Mouse (Mus musculus) adipocyte (in vitro differentiated cells): ENCODE measurements around the gene 1700008O03Rik.
A peak's percentile ranks its signal among the peaks of the same experiment; 100 is the strongest.

Experiments
- DNase-seq: peaks from one replicate; pipeline ENCODE4 v3.0.0-alpha.2; 2016; ENCODE audit warnings: low spot score

The 1700008O03Rik gene

DNA sequence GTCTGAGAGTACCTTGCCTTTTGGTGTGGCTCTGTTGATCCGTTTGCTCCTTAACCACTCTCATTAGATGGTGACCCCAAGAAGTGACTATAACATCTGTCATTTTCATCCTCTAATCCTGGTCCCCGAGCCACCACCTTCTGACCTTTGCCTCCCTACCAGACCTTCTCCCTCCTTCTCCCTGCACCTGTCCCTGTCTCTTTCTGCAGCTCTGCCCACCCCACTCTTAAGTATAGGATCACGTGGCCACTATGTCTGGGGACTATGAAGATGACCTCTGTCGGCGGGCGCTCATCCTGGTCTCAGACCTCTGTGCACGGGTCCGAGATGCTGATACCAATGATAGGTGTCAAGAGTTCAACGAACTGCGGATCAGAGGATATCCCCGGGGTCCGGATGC, at the start of gene 1700008O03Rik:
Gene 1700008O03Rik, minus strand, starts transcription at position 101 of the 400 bp plus-strand sequence.
- no peak for DNase-seq

DNA sequence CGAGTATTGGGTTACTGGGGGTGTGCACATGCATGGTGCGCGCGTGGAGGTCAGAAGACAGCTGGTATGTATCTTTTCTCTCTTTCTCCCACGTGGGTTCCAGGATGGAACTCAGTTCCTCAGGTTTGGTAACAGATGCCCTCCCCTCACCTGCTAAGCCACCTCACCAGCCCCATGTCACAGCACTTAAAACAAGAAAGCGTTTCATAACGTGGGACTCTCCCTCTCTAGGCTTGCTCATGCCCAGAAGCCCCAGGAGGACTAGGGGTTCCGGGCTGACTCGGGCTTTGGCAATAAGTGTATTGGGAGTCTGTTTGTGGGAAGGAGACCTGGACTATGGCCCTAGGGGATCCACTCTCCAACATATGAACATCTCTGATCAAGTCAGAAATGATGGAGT, 48.5 kb upstream of the 1700008O03Rik start:
- DNase-seq = no peak

DNA sequence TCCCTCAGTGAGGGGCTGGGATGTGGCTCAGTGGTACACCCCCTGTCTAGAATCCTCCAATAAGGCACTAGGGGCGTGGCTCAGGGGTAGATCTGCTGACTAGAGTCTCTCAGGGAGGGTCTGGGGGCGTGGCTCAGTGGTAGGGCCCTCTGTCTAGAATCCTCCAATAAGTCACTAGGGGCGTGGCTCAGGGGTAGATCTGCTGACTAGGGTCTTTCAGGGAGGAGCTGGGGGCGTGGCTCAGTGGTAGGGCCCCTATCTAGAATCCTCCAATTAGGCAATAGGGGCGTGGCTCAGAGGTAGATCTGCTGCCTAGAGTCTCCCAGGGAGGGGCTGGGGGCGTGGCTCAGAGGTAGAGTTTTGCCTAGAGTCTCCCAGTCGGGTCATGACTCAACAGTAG, 47.8 kb upstream of the 1700008O03Rik start:
- no peak for DNase-seq

DNA sequence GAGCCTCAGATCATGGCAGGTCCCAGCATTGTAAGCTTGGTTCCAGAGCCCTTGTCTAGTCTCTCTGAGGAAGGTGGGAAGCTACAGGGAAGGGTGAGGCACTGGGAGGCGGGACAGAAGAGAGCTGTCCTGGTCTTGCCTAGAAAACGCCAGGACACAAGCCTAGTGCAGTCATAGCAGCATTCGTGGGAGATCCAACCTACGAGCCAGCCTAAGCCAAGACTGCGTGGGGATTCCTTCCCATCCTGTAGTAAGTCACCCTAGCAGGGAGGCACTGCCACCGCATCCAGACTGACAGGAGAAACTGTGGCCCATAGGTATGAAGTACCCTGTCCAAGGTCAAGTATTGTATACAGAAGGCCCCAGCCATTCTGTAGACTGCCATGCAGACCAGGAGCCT, 46.9 kb upstream of the 1700008O03Rik start:
- no peak for DNase-seq

DNA sequence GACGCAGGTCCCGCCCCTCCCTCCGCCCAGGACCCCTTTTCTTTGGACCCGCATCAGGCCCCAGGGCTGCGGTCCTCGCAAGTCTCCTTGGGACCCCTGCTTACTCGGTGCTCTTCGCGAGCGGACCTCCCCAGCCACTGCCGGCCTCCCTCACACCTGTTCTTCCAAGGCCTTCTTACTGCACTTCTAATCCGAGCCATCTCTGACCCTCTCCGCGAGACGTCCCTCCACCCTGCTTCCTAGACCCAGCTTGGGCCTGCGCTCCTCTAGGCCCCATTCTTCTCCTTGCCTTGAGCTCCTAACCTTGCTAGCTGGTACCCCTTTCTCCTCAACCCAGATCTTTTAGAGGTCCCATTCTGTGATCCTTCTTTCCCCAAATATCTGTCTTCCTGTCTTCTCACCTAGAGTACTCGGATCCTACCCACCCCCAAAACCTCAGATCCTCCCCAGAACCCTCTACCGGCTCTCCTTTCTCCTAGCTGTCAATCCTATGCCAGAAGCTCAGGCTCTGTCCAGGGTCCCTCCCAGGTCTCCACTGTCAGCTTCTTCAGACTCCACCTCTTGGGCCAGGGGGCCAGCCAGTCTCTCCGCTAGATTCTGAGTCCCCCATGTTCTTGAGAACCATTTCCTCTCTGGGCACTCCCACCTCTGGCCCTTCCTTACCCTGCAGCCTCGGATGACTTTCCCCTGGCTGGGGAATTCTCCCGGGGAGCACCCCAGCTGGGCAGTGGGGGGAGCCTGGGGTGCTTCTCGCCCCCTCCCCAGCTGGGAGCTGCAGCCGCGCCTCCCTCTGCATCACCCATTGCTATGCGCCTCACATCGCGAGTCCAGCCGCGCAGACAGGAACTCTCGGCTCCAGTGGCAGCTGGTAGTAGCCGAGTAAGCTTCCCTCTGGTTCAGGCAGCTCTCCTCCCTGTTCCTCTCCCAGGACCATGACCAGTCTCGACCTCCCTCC, 44.2 kb upstream of the 1700008O03Rik start:
- DNase-seq = no peak

DNA sequence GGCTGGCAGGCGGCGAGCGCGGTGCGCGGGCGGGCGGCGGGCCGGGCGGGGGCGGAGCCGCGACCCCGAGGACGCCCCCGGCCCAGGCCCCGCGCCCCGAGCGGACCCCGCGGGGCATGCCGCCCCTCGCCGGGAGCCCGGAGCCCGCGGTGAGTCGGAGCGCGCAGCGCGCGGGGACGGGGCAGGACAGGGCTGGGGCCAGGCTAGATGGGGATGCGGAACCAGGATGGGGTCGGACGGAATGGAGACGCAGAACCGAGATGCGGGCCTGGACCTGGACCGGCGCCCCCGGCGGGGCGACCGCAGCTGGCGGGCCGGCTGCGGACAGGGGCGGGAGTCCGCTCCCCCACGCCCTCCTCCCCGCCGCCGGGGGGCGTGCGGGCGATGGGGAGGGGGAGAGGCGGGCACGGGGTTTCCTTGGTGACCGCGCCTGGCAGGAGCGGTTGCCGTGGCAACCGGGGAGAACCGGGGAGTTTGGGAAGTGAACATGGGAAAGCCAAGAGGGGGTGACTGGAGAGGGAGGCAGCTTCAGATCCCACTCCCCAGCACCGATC, 43.4 kb upstream of the 1700008O03Rik start, which contains the start of gene Lrrc4b:
Gene Lrrc4b, plus strand, starts transcription at position 51 of the 554 bp plus-strand sequence.
- no peak for DNase-seq

DNA sequence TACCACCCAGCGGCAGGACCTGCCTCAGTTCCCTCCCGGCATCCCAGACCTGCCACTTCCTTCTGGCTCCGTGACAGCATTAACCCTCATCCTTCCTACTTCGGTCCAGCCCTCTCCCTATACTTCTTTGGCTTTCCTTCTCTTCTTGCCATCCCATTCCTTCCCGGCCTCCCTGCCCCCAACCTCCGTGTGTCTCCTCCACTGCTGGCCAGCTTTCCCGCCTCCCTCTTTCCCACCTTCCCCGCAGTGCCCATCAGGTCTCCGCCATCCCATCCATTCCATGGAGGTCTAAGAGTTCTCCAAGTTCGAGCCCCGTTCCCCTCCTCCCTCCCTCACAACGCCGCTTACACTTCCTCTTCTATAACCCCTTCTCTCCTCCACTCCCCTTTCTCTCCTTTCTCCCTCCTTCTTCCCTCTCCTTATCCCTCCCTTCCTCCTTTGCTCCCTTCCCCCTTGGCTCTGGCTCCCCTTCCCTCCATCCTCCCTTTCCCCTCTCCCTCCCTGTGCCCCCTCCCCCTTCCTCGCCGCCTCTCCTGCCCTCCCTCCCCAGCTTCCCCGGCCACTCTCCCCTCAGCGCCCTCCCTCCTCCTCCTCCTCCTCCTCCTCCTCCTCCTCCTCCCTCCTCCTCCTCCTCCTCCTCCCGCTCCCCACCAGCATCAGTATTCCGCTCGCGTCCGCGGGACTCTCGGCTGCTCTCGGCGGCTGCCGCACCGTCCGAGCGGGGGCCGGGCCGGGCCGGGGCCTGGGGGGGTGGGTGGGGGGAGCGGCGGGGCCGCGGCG, 42.7 kb upstream of the 1700008O03Rik start:
- no peak for DNase-seq

DNA sequence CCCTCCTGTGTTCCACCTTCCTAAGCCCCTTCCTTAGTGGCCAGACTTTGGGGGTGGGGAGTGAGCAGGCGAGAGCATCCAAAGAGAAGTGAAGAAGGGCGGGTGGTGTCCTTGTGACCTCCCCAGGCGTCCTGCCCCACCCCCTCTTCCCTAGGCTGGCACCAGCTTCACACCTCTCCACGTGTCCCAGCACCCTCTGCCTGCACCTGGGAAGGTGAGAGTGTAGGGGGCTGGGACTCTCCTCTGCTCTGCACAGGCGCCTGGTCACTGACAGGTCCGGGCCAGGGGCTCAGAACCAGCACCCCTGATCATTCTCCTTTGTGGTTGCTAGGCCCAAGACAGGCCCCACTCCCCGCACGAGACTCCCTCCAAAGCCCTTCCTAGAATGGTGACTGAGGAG, 42.0 kb upstream of the 1700008O03Rik start:
- no peak for DNase-seq

DNA sequence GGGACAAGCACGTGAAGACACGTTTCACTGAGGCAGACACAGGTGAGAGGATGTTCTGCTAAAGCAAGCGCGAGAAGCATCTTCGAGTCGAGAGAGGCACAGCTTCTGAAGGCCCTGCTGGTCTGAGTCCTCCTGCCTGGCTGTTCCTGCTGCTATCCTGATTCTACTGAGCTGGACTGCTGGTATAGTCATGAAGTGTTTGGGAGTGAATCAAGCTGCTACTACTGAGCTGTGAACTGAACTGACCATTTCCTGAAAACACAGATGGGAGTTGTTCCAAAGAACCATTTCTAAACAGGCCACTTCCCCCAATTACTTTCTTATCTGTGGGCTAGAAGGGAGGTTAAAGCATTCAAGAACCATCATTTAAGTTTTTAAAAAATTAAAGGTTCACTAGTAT, 27.7 kb upstream of the 1700008O03Rik start:
- DNase-seq = no peak

DNA sequence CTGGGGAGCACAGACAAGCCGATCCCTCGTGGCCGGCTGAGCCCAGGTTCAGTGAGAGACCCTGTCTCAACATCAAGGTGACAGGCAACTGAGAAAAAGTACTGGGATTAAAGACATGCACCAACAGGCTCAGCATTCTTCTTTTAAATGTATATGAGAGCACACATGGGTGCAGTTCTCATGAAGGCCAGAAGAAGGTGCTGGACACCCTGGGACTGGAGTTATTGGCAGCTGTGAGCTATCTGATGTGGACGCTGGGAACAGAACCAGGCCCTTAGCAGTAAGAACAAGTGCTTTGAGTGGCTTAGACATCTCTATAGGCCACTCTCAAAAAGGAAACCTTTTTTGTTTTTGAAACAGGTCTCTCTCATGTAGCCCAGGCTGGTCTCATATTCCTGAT, 25.5 kb upstream of the 1700008O03Rik start:
- no peak for DNase-seq

DNA sequence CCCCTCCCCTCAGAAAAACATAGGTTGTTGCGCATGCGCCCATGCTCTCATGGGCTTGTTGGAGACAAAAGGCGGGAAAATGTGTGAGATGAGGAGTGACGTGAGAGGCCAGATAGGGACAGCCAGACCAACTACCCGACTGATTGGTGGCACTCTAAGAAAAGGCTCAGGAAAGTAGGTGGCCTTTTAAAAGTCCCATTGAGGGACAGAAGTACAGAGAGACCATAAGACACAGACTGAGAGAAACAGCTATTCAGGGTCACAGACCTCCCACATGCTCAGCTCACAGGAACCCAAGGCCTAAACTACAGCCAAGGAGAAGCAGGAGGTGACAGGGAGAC, 20.4 kb upstream of the 1700008O03Rik start:
- no peak for DNase-seq

DNA sequence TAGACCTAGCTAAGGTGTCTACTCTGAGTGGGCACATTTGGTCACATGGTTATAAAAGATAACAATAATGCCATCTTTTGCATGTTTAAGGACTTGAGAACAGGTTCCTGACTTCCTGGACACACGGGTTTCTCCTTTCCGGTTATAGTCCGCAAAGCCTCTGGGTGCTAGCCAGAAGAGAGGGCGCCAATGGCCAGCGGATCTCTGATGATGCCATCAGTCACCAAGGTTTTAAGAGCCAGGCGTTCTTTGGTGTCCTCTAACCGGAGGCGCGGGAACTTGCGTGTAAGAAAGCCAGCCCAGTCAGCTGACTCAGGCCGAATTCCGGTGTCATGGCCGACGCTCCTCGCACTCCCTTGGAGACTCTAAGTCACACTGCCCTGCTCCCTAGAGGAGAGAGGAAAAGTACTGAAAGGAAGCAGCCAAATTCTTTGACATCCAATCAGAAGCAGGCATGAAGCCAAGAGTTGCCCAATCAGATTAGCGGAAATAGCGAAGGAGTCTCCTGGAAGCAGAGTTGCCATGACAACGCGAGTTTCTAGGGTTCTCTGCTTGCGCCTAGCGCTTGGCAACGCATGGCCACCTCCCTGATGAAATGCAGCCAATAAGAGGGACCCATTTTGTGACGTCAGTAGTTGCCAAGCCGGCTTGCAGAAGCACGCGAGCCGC, 19.9 kb upstream of the 1700008O03Rik start:
- peak; percentile 97 for DNase-seq

DNA sequence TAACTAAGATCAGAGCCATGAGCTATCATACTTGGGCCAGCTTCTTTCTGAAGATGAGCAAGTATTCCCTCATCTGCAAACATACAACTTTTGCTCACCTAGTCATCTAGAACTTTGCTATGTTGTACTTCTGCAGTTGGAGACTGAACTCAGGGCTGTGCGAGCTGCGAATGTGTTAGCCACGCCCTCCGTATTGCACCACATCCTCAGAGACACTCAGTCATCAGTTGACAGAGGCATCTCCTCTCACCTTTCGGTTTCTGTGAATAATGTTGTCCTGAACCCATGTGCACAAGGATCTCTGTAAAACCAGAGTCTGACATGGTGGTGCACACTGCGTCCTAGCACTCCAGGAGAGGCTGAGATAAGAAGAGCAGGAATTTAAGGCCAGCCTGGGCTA, 16.1 kb upstream of the 1700008O03Rik start:
- no peak for DNase-seq

DNA sequence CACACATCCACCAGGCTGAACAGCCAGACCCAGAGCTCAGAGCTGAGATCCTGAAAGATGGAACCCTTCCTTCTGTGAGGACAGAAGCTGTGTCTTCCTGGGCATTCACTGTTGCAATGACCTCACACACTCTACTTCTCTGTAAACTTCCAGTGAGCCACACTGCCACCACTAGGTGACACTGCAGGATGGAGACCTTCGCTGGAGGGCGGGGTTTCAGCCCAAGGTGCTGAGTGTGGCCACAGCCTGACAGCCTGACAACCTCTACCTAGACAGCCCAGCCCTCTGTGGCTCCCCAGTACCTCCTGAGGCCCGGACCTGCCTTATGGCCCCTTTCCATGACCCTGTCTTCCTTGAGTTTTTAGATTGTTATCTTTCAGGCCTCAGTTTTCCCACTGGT, 12.9 kb upstream of the 1700008O03Rik start:
- peak; percentile 19 for DNase-seq

DNA sequence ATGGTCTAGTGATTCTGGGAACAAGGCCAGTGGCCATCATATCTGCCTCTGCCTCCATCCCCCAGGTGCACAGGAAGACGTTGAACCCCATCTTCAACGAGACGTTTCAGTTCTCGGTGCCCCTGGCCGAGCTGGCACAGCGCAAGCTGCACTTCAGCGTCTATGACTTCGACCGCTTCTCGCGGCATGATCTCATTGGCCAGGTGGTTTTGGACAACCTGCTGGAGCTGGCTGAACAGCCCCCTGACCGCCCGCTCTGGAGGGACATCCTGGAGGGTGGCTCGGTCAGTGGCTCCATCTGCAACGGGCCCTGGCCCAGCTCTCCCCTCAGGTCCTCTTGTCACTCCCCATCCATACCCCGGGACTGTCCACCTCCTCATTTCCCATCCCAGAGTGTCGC, 7.7 kb upstream of the 1700008O03Rik start:
- DNase-seq = no peak

DNA sequence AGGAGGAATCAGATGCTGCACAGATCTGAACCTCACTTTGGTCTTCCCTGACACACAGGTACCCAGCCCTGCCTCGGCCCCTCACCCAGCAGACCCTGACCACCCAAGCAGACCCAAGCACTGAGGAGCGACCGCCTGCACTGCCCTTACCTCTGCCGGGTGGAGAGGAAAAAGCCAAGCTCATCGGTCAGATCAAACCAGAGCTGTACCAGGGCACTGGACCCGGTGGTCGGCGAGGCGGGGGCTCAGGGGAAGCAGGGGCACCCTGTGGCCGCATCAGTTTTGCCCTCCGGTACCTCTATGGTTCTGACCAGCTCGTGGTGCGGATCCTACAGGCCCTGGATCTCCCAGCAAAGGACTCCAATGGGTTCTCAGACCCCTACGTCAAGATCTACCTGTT, 6.7 kb upstream of the 1700008O03Rik start:
- no peak for DNase-seq

DNA sequence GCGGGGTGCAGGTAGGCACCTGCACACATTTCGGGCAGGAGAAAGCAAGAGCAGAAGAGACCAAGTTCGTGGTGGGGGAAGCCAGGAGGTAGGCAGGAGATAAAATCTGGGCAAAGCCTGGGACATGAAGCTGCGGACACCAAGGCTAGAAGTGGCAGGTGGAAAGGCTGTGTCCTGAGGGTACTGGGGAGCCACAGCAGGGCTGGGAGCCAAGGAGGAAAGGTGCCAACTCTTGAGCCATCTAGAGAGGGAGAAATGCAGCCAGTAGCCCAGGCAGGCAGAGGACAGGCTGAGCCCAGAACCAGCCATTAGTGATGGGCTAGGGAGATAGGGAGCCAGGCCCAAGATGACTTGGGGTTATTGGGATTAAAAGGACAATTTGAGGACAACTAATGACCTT, 6.2 kb upstream of the 1700008O03Rik start:
- no peak for DNase-seq

DNA sequence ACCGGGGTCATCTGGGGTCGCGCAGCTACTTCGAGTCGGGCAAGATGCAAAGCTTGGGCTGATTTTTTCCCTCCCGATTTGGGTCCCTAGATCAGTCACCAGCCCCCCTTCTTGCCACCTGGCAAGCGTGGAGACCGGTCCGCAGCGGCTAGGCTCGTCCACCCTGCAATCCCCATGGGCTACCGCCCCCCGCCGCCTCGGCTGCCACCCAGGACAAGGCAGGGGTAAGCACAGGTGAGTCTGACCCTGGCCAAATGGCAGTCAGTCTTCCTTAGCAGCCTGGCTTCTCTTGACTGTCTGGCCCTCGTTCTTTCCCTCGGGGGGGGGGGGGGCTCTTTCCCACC, 932 bp downstream of the 1700008O03Rik start:
- no peak for DNase-seq

DNA sequence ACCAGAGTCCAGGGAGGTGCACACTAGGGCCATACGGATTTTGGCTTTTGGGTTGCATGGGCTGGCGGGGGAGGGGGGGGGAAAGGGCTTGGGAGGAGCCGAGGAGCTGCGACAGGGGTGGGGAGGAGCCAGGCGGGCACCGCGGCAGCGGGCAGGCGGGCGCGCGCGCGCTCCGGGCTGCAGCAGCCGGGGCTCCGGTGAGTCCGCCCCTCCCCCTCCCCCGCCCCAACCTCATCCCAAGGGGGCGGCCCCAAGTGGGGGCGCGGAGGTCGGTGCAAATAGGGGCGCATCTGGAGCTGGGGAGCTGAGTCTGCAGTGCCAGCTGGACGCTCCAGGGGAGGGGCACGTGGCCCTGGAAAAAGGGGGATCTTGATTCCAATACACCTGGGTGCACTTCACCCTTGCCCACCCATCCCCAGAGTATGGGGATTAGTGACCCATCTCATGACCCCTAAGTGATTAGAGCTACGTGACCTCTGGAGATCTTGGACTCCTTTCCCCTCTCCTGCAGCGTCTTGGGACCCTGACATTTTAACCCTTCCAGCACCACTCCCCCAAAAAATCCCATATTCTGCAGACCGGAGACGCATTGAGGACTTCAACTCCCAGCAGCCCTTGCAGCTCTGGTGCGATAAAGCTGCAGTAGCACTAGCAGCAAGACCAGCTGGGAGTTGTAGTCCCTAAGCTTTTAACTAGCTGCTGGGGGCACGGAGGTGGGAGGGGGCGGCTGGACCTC, 1.5 kb downstream of the 1700008O03Rik start, which contains the start of gene Syt3:
Gene Syt3, plus strand, starts transcription at position 123 of the 736 bp plus-strand sequence.
- peak; percentile 10 for DNase-seq

DNA sequence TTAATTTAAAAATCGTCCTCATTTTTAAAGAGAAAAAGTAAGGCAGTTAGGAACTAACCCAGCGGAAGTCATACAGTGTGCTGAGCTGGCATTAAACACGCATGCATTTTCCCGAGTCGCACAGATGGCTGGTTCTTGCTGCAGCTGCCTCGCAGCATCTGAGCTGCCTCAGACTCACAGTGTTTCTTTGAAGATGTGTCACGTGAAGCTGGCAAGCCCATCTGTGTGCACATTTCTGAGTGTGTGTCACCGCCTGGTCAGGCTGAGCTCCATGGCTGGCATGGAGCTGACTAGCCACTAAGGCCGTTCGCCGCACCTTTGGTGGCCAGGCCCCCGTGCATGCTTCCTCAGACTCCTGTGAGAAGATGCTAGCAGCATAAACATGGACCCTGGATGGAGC, 3.1 kb downstream of the 1700008O03Rik start:
- DNase-seq = no peak

DNA sequence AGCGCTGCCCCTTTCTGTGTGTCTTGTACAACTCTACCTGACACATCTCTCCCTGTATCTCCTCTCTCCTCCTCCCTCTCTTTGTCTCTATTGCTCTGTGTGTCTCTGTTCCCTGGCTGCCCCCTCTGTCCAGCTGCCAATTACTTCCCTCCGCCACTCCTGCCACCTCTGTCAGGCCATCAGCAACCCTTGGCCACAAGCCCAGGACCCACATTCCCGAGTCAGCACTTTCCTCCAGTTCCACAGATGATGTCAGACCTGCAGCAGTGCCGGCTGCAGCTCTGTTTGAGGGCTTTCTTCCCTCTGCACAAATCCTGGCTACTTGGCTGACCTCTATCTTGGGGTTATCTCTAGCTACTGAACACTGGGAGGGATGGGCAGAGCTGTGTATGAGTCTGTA, 7.3 kb downstream of the 1700008O03Rik start:
- DNase-seq = peak; percentile 5

DNA sequence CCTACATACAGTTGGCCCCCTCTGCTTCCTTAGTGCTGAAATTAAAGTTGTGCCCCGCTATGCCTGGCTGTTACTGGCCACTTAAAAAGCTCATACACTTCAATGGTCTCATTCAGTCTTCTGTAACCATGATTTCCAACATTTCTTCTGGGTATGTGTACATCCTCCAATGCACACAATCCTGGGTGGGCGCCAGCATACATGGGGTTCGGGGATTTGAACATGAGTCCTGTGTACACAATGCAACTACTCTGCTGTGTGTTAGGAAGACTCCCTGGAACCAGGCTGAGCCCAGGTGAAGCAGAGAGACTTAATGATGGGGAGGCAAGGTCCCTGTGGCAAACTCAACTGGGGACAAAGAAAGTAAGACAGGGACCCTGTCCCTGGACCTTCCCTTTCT, 9.8 kb downstream of the 1700008O03Rik start:
- DNase-seq = no peak
